Mouse (Mus musculus) gastrocnemius, postnatal 36 days (tissue): ENCODE measurements around the gene Gorasp1. TPM values are rescaled to one million over a fixed set of nuclear protein-coding genes. Genes with fewer than 3 reads are reported as not detected.

ENCODE experiments used
- DNase-seq, 2 experiments: peaks; one replicate each; pipeline ENCODE4 v3.0.0; 2022
- intact Hi-C: fragments of 180-260 bp; cut with DNase I; formaldehyde crosslinking; loops from one replicate; pipeline ENCODE4 v1.15.1; 2025
- long read RNA-seq, 2 experiments: library from polyadenylated mRNA; stranded (forward); transcript quantifications; one replicate each; pipeline ENCODE4 v2.0.0; 2021
- total RNA-seq, 2 experiments: library from RNA; stranded (reverse); gene quantifications; 2 replicates each; pipeline ENCODE4 v1.2.3; 2021

Gorasp1 gene
- total RNA-seq: 10 to 100 TPM; 14.5 to 15.3 TPM
- long read RNA-seq, experiment 1, transcript Gorasp1-201 (9 exons, 3,906 nt): major isoform, 10 of 19 reads
- long read RNA-seq, experiment 1, partial matches to known transcripts: 0 of 19 reads
- long read RNA-seq, experiment 1, other reads (novel, unspliced or antisense): 9 of 19 reads
- long read RNA-seq, experiment 2, transcript Gorasp1-201 (9 exons, 3,906 nt): major isoform, 15 of 20 reads
- long read RNA-seq, experiment 2, partial matches to known transcripts: 0 of 20 reads
- long read RNA-seq, experiment 2, other reads (novel, unspliced or antisense): 5 of 20 reads

GRCm38 (mm10) chr9:119937005-119937773, at the start of gene Gorasp1, which contains the start of gene Ttc21a:
Gene Gorasp1 (minus strand): TSS chr9:119937565.
Gene Ttc21a (plus strand): TSS chr9:119937606.
- intact Hi-C loops: no loop called here
- peak; percentile 95 for DNase-seq

GRCm38 (mm10) chr9:119985881-119986574, 48.7 kb upstream of the Gorasp1 start:
- intact Hi-C loops: no loop called here
- no peak for DNase-seq

GRCm38 (mm10) chr9:119984536-119985011, 47.2 kb upstream of the Gorasp1 start, which contains the start of gene Csrnp1:
Gene Csrnp1 (minus strand): TSS chr9:119984658.
- DNase-seq: no peak
- intact Hi-C loops: no loop called here

- intact Hi-C loops: no loop called here
- DNase-seq: peak; percentile 82 to 91
Measured at GRCm38 (mm10) chr9:119983585-119984535, 46.5 kb upstream of the Gorasp1 start.

- peak in 1 of 2 experiments; percentile 28 for DNase-seq
- intact Hi-C loops: no loop called here
Measured at GRCm38 (mm10) chr9:119982956-119983551, 45.7 kb upstream of the Gorasp1 start.

GRCm38 (mm10) chr9:119982241-119982811, 45.0 kb upstream of the Gorasp1 start:
- intact Hi-C loops: no loop called here
- DNase-seq: no peak

GRCm38 (mm10) chr9:119981183-119982179, 44.1 kb upstream of the Gorasp1 start:
- peak; percentile 52 to 60 for DNase-seq
- intact Hi-C loops: no loop called here

- intact Hi-C loops: no loop called here
- no peak for DNase-seq
Measured at GRCm38 (mm10) chr9:119980770-119981182, 43.4 kb upstream of the Gorasp1 start.

- DNase-seq: no peak
- intact Hi-C loops: no loop called here
Measured at GRCm38 (mm10) chr9:119979749-119980148, 42.4 kb upstream of the Gorasp1 start.

GRCm38 (mm10) chr9:119978811-119979441, 41.6 kb upstream of the Gorasp1 start:
- no peak for DNase-seq
- intact Hi-C loops: no loop called here

GRCm38 (mm10) chr9:119978151-119978810, 40.9 kb upstream of the Gorasp1 start:
- no peak for DNase-seq
- intact Hi-C loops: no loop called here

- DNase-seq: no peak
Measured at GRCm38 (mm10) chr9:119977557-119978060, 40.2 kb upstream of the Gorasp1 start.

GRCm38 (mm10) chr9:119976704-119977556, 39.6 kb upstream of the Gorasp1 start:
- intact Hi-C loops: no loop called here

More at GRCm38 (mm10) chr9:119977557-119978060, 40.2 kb upstream of the Gorasp1 start:
- intact Hi-C loops: no loop called here

GRCm38 (mm10) chr9:119975286-119975685, 37.9 kb upstream of the Gorasp1 start:
- intact Hi-C loops: no loop called here
- DNase-seq: no peak

More at GRCm38 (mm10) chr9:119976704-119977556, 39.6 kb upstream of the Gorasp1 start:
- no peak for DNase-seq

GRCm38 (mm10) chr9:119974609-119975008, 37.2 kb upstream of the Gorasp1 start:
- intact Hi-C loops: no loop called here
- no peak for DNase-seq
